Mouse (Mus musculus) embryonic fibroblast, embryonic 13.5 days (primary cell): ENCODE measurements around the gene Spc24.

Experiments used
- CTCF ChIP-seq: IDR thresholded peaks from 2 replicates; pipeline ENCODE4 v1.5.1; 2011; ENCODE audit warnings: mild to moderate bottlenecking, control low read depth, low read length, moderate library complexity, borderline replicate concordance; ENCODE audit not compliant: insufficient read depth
- POLR2A ChIP-seq: IDR thresholded peaks from 2 replicates; pipeline ENCODE4 v1.6.1; 2011; ENCODE audit warnings: low read depth, mild to moderate bottlenecking, control low read depth, low read length, moderate library complexity

DNA sequence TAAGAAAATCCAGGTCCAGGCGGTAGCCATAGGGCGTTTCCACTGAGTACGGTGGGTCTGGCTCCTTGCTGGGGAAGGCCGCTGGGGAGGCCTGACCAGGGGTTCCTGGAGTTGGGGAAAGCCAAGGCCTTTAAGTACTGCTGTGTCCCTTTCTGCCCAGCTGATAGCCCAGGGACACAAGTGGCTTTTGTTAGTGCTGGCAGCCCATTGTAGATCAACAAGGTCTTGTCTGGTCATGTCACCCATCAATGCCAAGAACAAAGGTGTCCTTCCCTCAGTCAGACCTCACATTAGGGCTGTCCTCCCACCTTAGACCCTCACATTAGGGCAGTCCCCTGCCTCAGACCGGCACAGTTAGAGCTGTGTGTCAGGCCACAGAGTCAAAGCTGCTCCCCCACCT lies 35.5 kb upstream of the Spc24 start:
- TF ChIP-seq CTCF (no peak), POLR2A (no peak)
